Mouse (Mus musculus) 416B (cell line): Measurements from ENCODE around the gene Cks1b.
"Not testable (repeated sequence)": the region's sequence is repeated elsewhere in the genome, so short reads cannot be mapped to it uniquely, and the experiment has no call there.

ENCODE experiments used
- DNase-seq: peaks from one replicate; pipeline ENCODE4 v3.0.0; 2011; ENCODE audit warnings: low read depth

The Cks1b gene

DNA sequence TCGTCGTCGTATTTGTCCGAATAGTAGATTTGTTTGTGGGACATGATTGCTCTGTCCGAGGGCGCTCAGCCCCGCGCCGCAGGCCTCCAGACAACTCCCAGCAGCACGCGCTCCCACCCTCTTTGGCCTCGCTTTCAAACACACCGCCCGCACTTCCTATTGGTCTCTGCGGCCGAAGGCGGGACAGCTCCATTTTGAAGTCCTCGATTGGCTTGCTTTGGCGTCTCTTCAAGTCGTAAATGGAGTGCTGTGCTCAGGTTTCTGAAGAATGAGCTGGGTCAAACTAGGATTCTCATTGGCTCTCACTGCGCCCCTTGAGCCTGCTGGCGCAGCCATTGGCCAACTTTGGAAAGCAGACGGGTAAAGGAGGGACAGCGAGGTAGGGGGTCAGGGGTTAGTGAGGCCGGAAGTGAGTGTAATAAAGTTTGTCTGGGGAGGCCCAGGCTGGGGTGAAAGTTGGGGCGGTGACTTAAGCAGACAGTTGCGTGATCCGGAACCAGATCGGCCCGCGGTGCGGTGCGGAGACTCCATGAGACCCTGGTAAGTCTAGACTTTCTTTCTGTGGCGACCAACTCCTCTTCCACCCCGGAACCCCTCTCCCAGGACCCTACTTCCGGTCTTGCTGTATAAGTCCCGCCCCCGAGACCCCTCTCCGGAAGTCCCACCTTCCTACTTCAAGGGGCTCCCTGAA, at the start of gene Cks1b, which contains the start of gene Shc1:
Cks1b (minus strand) TSS at position 214 of the 691 bp plus-strand sequence.
Shc1 (plus strand) TSS at position 274 of the 691 bp plus-strand sequence.
- DNase-seq = peak; percentile 100

DNA sequence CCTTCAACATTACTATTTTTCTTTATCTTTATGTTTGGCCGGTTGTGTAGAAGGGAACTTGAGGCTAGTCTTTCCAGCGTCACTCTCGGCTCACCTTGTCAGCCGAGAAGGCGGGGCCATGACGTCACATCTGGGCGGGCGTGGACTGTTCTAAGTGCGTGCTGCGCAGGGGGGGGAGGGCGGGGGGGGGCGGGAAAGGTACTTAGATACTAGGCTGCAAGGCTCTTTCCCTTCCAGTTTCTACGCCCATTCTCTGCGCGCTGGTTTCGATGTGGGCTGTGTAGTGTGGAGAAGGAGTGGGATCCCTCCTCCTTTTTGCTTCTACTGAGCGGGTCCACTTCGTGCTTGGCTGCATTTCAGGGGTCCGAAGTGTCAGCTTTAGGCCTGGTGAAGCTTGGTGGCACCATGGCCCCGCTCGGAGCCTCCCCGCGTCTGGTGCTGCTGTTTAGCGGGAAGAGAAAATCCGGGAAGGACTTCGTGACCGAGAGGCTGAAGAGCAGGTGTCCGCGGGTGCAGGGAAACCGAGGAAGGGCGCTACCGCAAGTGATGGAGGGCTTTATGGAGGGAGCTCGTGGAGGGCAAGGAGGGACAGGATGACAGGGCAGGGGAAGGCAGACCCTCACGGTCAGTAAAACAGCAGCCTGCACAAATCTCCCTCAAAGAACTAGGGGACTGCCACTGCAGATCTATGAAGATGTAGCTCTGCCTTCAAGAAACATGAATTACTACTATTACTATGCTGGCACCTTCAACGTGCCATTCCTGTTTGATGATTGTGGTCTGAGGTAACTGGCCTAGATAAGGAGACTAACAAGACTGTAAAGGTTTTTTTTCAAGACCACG, 41.0 kb upstream of the Cks1b start:
- DNase-seq = peak; percentile 96

DNA sequence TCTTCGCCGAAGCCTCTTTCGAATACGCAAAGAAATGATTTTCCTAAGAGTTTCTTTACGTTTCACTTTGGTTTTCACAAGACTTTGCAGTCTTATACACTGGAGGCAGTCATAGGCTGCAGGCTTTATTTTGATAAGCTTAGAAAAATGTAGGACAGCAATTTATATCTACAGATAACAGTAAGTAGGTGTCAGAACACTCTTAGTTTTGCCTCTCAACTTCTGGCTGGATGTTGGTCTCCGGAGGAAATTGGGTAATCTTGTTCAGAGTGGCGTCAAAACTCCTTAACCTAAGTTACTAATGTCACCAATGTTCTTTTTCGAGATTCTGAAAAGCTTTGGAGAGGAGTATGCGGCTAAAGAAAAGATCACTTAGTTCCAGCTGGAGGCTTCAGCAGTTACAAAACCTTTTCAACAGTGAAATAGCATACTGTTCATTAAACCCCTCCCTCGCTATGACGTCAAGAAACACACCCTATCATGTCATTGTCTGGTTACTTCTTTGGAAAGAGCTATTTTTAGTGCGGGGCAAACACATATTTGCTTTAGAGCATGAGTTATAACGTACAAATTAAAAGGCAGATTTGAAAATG, 40.3 kb upstream of the Cks1b start:
- no peak for DNase-seq

- DNase-seq = peak; percentile 89
Measured at GRCm38 (mm10) chr3:89456726-89457665, 38.8 kb upstream of the Cks1b start.

DNA sequence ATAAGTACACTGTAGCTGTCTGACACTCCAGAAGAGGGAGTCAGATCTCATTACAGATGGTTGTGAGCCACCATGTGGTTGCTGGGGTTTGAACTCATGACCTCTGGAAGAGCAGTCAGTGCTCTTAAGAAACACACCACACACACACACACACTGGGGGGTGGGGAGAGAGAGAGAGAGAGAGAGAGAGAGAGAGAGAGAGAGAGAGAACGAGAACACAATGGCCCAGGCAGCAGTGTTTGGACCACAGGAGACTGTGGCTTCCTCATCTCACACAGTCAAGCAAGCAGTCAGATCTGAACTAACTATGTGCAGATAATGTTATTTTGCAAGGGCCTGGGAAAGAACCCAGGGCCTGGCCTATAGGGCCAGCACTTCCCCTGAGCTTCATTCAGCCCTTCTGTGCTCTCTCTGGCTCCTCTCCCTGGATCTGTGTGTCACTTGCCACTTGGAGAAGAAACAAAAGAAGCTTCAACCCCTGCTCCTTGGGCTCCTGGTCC, 37.7 kb upstream of the Cks1b start:
- peak; percentile 59 for DNase-seq

DNA sequence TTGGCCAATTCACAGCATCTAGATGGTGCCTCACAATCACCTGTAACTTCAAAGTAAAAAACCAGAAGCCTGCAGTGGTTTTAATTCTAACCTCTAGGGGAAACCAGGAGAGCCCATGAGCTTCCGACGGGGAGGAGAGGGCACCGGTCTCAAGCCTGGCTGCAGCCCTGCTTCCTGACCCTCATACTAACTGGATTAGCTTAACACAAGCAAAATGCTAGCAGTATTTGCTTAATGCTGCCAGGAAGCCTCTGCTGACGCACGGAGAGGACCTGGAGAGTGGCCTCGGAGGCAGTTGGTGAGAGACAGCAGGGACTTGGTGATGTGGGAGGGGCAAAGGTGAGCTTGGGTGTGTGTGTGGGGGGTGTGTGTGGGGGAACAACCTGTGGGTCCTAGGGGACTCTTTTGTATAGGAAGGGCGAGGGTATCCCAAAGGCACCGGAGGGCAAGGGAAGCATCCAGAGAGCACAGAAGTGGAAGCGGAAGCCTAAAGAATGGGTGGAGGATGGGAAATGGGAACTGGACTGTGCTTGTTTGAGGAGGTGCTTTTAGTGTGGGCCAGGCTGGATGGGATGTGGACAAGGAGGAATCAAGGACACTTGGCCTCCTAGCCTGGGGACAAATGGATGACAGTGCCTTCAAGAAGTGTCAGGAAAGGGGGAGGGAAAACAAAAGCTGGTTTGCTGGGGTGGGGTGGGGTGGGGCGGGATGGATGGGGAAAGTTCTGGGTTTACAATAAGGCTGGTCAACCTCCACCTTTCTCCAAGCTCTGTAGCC, 36.4 kb upstream of the Cks1b start, which contains the start of gene Pmvk:
Pmvk (plus strand) TSS at position 141 of the 777 bp plus-strand sequence.
- no peak for DNase-seq

DNA sequence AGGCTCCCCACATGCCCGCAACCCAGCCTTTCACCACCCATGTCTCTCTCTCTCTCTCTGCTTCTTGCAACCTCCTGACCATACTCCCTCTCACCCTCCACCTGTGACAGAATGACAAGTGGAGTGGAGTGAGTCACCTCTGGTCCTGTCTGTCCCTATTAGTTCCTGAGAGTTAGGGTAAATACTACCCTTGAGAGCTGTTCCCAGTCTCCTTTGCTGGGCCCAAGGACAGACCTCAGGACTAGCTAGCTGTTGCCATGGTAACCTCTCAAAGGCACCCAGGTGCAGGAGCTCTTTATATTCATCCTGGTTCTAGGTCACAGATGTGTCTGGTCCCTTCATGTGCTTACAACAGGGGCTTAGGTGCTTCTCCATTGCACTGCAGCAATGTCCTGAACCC, 33.7 kb upstream of the Cks1b start:
- no peak for DNase-seq

DNA sequence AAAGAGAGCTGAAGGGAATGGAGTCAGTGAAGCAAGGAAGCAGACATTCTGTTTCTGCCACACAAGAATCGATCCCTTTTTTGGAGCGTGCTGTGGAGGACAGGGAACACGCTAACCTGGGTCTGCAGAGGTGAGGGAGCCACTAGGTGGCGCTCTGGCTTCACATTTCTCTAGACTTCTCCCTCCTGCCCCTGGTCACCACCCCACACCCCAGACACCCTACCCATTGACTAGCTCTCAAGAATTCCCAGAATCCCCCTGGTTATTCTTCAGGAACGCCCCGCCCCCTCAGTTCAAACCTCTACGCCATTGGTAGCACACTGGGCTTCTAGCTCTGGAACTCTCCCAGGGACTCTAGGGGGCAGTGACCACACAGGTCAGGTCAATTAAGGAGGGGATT, 31.4 kb upstream of the Cks1b start:
- DNase-seq = peak; percentile 81

GRCm38 (mm10) chr3:89448720-89449537, 30.7 kb upstream of the Cks1b start:
- DNase-seq = peak; percentile 78

- no peak for DNase-seq
Measured at GRCm38 (mm10) chr3:89440691-89441090, 22.5 kb upstream of the Cks1b start.

DNA sequence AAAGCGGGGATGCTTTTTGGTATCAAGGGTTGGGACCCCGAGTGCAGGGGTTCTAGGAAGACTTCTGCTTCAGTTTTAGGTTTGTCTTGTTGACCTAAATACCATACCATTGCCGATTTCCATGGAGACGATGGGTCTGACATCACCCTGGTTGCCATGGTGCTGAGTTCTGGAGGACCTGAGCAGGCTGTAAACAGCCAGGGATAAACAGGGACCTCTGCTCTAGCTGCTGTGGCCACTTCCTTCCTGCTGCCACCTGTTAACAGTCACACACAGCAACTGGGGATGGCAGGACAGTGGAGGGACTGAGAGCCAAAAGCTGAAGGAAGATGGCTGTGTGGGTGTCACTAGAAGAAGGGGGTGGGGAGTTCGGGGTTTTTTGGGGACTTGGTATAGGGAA, 19.1 kb upstream of the Cks1b start:
- peak; percentile 55 for DNase-seq

- peak; percentile 93 for DNase-seq
Measured at GRCm38 (mm10) chr3:89436176-89437113, 18.3 kb upstream of the Cks1b start, which contains the start of gene Pbxip1. TSS of gene Pbxip1 (plus strand) at chr3:89436706.

DNA sequence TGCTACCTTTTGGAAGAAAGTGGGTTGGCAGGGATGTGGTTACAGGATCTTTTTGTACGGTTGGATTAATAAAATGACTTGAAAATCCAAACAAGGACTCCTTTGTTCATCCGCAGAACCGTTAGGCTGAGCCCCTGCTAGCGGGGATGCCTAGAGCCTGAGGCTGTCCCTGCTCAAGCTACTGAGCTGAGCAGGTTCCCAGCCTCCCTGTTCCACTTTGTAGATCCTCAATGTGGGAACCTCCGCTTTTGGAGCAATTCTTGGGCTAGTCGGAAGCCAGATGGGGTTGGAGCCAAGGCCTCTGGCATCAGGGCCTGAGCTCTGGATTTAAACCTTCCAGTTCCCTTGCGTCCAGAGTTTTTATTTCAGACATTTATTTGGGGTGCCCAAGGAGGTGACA, 16.9 kb upstream of the Cks1b start:
- no peak for DNase-seq

DNA sequence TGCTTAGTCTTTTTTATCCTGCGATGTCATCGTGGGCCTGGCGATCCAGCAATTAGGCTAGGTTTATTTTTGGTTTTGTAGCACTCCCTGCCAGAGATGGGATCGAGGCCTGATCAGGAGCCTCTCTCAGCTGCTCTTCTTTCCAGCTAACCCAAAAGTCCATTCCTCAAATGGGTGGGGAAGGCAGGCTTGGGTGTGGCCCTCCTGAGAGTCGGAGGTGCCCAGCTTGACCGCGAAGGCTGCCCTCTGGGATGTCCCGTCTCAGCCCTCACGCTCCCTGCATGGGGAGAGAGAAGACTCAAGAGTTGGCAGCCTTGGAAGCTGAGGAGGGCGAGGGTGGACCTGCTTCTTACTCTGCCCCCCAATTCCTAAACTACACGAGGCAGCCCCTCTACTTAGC, 16.3 kb upstream of the Cks1b start:
- no peak for DNase-seq

- DNase-seq = no peak
Measured at GRCm38 (mm10) chr3:89432606-89433005, 14.4 kb upstream of the Cks1b start.

DNA sequence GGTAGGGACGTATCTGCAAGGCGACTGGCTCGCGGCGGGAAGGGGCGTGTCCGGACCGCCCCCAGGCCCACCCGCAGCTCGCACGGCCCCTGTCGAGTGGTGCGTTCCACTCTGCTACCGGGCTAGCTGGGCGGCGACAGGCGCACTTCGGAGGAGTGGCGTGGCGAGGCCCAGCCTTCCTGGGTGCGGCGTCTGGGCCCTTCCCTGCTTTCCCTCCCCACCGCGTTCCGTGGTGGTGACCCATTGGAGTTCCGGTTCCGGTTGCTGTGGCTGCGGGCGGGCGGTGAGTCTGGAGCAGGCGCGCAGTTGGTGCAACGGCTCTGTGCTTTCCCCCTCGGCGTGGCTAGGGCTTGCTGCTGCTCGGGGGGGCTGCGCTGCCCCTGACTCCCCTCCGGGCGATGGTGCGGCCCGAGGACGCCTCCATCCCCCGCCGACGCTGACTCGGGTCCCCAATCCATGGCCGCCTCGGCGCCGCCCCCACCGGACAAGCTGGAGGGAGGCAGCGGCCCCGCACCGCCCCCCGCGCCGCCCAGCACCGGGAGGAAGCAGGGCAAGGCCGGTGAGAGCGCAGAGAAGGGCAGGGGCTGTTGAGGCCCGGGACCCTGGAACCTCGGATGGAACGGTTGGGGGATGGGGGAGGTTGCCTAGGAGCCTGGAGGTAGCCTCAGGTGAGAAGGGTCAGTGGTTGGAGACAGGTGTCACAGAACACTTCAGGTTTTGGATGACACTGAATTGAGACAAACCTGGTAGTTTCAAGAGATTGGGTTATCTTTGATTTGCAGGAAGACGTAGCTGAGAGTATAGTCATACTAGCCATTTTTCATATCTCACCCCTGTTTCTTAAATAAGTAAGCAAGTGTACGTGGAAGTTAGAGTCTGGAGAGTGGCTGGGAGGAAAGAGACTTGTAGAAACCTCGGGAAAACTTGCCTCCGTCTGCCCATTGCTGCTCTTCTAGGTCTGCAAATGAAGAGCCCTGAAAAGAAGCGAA, 12.3 kb upstream of the Cks1b start, which contains the start of gene Pygo2:
Pygo2 (plus strand) TSS at position 44 of the 989 bp plus-strand sequence.
- peak; percentile 93 for DNase-seq

GRCm38 (mm10) chr3:89429021-89429420, 10.8 kb upstream of the Cks1b start:
- DNase-seq = not testable (repeated sequence)
